Mouse (Mus musculus) hindbrain, embryonic 15.5 days (tissue): ENCODE measurements at regions not wholly inside any gene's neighbourhood (a gene's known extent, or its start where the extent isn't known, plus 50 kb on each side); places are given as distances from the start of the nearest gene placed in this dataset.

Experiments
- ATAC-seq: fragments of 200-750 bp; cut with Nextera tagmentation; 2 replicates; pipeline ENCODE4 v1.8.0; 2017; ENCODE audit warnings: low read depth, moderate number of reproducible peaks, moderate TSS enrichment; ENCODE audit not compliant: low FRiP score
- H3K27ac ChIP-seq: fragments of 300-500 bp; sonication (generic); replicated peaks from 2 replicates; pipeline ENCODE4 v1.5.1; 2015; ENCODE audit warnings: mild to moderate bottlenecking, inconsistent platforms
- H3K27me3 ChIP-seq: fragments of 300-500 bp; sonication (generic); 2 replicates; pipeline ENCODE4 v1.6.1; 2015; ENCODE audit warnings: control low read depth, inconsistent platforms
- H3K36me3 ChIP-seq: fragments of 300-500 bp; sonication (generic); 2 replicates; pipeline ENCODE4 v1.6.1; 2015; ENCODE audit warnings: control low read depth, inconsistent platforms
- H3K4me1 ChIP-seq: fragments of 300-500 bp; sonication (generic); replicated peaks from 2 replicates; pipeline ENCODE4 v1.6.1; 2015; ENCODE audit warnings: control low read depth, inconsistent platforms
- H3K4me2 ChIP-seq: fragments of 300-500 bp; sonication (generic); 2 replicates; pipeline ENCODE4 v1.6.1; 2015; ENCODE audit warnings: moderate library complexity, mild to moderate bottlenecking, inconsistent platforms
- H3K4me3 ChIP-seq: fragments of 300-500 bp; sonication (generic); 2 replicates; pipeline ENCODE4 v1.5.1; 2015; ENCODE audit warnings: mild to moderate bottlenecking, inconsistent platforms
- H3K9ac ChIP-seq: fragments of 300-500 bp; sonication (generic); 2 replicates; pipeline ENCODE4 v1.6.1; 2015; ENCODE audit warnings: inconsistent platforms
- H3K9me3 ChIP-seq: fragments of 300-500 bp; sonication (generic); 2 replicates; pipeline ENCODE4 v1.6.1; 2016; ENCODE audit warnings: control low read depth, inconsistent platforms
- WGBS: fragments of 180-500 bp; shearing (Covaris S2); methylation state at CpG from one replicate; pipeline ENCODE4 v1.1.7; 2015; 5-methylcytosine and 5-hydroxymethylcytosine counted together

- peak overlapping the region; percentile 86 for H3K27ac ChIP-seq
- no peaks in the 10 kb centered on the region for H3K9me3 ChIP-seq
- H3K36me3 ChIP-seq = no peaks in the 10 kb centered on the region
- H3K4me2 ChIP-seq = peak overlapping the region; percentile 26; the same call in 1 of the 2 replicates
- H3K4me3 ChIP-seq = no peak overlapping the region
- WGBS = 25% methylated on average over 14 of the region's 14 CpGs
- H3K27me3 ChIP-seq = no peaks in the 10 kb centered on the region
- ATAC-seq = peak; percentile 59
- peaks cover 31% of the 10 kb centered on the region for H3K4me1 ChIP-seq
- H3K9ac ChIP-seq = no peak overlapping the region
Observed at GRCm38 (mm10) chr14:25185959-25186771, 272.8 kb upstream of the Zmiz1 start.

GRCm38 (mm10) chr14:25187715-25188114 lies 271.3 kb upstream of the Zmiz1 start:
- Histone ChIP-seq H3K9me3 (no peaks in the 10 kb centered on the region), H3K36me3 (no peaks in the 10 kb centered on the region), H3K9ac (no peak overlapping the region), H3K4me2 (no peak overlapping the region), H3K27me3 (no peaks in the 10 kb centered on the region), H3K4me3 (no peak overlapping the region), H3K4me1 (peaks cover 31% of the 10 kb centered on the region), H3K27ac (no peak overlapping the region)
- WGBS = 83% methylated on average over 5 of the region's 5 CpGs
- ATAC-seq = no peak

GRCm38 (mm10) chr14:25189256-25189655 lies 269.7 kb upstream of the Zmiz1 start:
- no peak for ATAC-seq
- Histone ChIP-seq H3K4me3 (no peak overlapping the region), H3K4me2 (no peak overlapping the region), H3K4me1 (peaks cover 26% of the 10 kb centered on the region), H3K9ac (no peak overlapping the region), H3K27ac (no peak overlapping the region), H3K36me3 (no peaks in the 10 kb centered on the region), H3K27me3 (no peaks in the 10 kb centered on the region), H3K9me3 (no peaks in the 10 kb centered on the region)
- WGBS = 92% methylated on average over 5 of the region's 5 CpGs

GRCm38 (mm10) chr14:25190680-25191270 lies 268.2 kb upstream of the Zmiz1 start:
- H3K9ac ChIP-seq = no peak overlapping the region
- H3K4me2 ChIP-seq = no peak overlapping the region
- H3K9me3 ChIP-seq = no peaks in the 10 kb centered on the region
- 83% methylated on average over 10 of the region's 10 CpGs for WGBS
- H3K4me3 ChIP-seq = no peak overlapping the region
- H3K36me3 ChIP-seq = no peaks in the 10 kb centered on the region
- no peaks in the 10 kb centered on the region for H3K27me3 ChIP-seq
- H3K27ac ChIP-seq = no peak overlapping the region
- peaks cover 11% of the 10 kb centered on the region for H3K4me1 ChIP-seq
- no peak for ATAC-seq

- no peak for ATAC-seq
Observed at GRCm38 (mm10) chr14:25196820-25197219, 262.2 kb upstream of the Zmiz1 start.

GRCm38 (mm10) chr14:25199900-25200299 lies 259.1 kb upstream of the Zmiz1 start:
- no peak overlapping the region for H3K4me2 ChIP-seq
- H3K9me3 ChIP-seq = no peaks in the 10 kb centered on the region
- no peaks in the 10 kb centered on the region for H3K36me3 ChIP-seq
- H3K4me3 ChIP-seq = no peak overlapping the region
- peaks cover 10% of the 10 kb centered on the region for H3K4me1 ChIP-seq
- H3K27me3 ChIP-seq = no peaks in the 10 kb centered on the region
- 89% methylated on average over 3 of the region's 3 CpGs for WGBS
- no peak for ATAC-seq
- no peak overlapping the region for H3K27ac ChIP-seq
- no peak overlapping the region for H3K9ac ChIP-seq

More at GRCm38 (mm10) chr14:25196820-25197219, 262.2 kb upstream of the Zmiz1 start:
- no peaks in the 10 kb centered on the region for H3K27me3 ChIP-seq
- no peak overlapping the region for H3K4me2 ChIP-seq
- H3K36me3 ChIP-seq = no peaks in the 10 kb centered on the region
- H3K4me3 ChIP-seq = no peak overlapping the region
- H3K9me3 ChIP-seq = no peaks in the 10 kb centered on the region
- WGBS = 63% methylated on average over 5 of the region's 5 CpGs
- peaks cover 10% of the 10 kb centered on the region for H3K4me1 ChIP-seq
- no peak overlapping the region for H3K27ac ChIP-seq
- H3K9ac ChIP-seq = no peak overlapping the region

GRCm38 (mm10) chr14:25200656-25201179 lies 258.3 kb upstream of the Zmiz1 start:
- Histone ChIP-seq H3K9ac (no peak overlapping the region), H3K4me1 (peaks cover 10% of the 10 kb centered on the region), H3K4me2 (no peak overlapping the region), H3K27ac (no peak overlapping the region), H3K4me3 (no peak overlapping the region), H3K9me3 (no peaks in the 10 kb centered on the region), H3K27me3 (no peaks in the 10 kb centered on the region), H3K36me3 (no peaks in the 10 kb centered on the region)
- ATAC-seq = no peak
- 58% methylated on average over 4 of the region's 4 CpGs for WGBS

GRCm38 (mm10) chr14:25202312-25202711 lies 256.7 kb upstream of the Zmiz1 start:
- Histone ChIP-seq H3K4me1 (peaks cover 10% of the 10 kb centered on the region), H3K4me2 (no peak overlapping the region), H3K9me3 (no peaks in the 10 kb centered on the region), H3K36me3 (no peaks in the 10 kb centered on the region), H3K4me3 (no peak overlapping the region), H3K27me3 (no peaks in the 10 kb centered on the region), H3K27ac (no peak overlapping the region), H3K9ac (no peak overlapping the region)
- WGBS = 95% methylated on average over 2 of the region's 2 CpGs
- ATAC-seq = no peak

GRCm38 (mm10) chr14:25204091-25204490 lies 254.9 kb upstream of the Zmiz1 start:
- Histone ChIP-seq H3K27me3 (no peaks in the 10 kb centered on the region), H3K36me3 (no peaks in the 10 kb centered on the region), H3K9ac (no peak overlapping the region), H3K4me1 (peaks cover 10% of the 10 kb centered on the region), H3K27ac (no peak overlapping the region), H3K9me3 (no peaks in the 10 kb centered on the region), H3K4me3 (no peak overlapping the region), H3K4me2 (no peak overlapping the region)
- ATAC-seq = no peak
- 95% methylated on average over 5 of the region's 5 CpGs for WGBS

GRCm38 (mm10) chr14:25206855-25207254 lies 252.1 kb upstream of the Zmiz1 start:
- ATAC-seq = no peak
- no peaks in the 10 kb centered on the region for H3K4me1 ChIP-seq
- no peak overlapping the region for H3K4me2 ChIP-seq
- H3K4me3 ChIP-seq = no peak overlapping the region
- H3K9ac ChIP-seq = no peak overlapping the region
- H3K27ac ChIP-seq = no peak overlapping the region
- no peaks in the 10 kb centered on the region for H3K36me3 ChIP-seq
- 85% methylated on average over 4 of the region's 4 CpGs for WGBS
- H3K27me3 ChIP-seq = no peaks in the 10 kb centered on the region
- H3K9me3 ChIP-seq = no peaks in the 10 kb centered on the region

GRCm38 (mm10) chr14:25207422-25207821 lies 251.6 kb upstream of the Zmiz1 start:
- Histone ChIP-seq H3K9me3 (no peaks in the 10 kb centered on the region), H3K4me1 (no peaks in the 10 kb centered on the region), H3K4me3 (no peak overlapping the region), H3K9ac (no peak overlapping the region), H3K4me2 (no peak overlapping the region), H3K36me3 (no peaks in the 10 kb centered on the region), H3K27ac (no peak overlapping the region), H3K27me3 (no peaks in the 10 kb centered on the region)
- ATAC-seq = no peak
- 85% methylated on average over 5 of the region's 5 CpGs for WGBS

GRCm38 (mm10) chr14:25208221-25209056 lies 250.5 kb upstream of the Zmiz1 start:
- Histone ChIP-seq H3K9ac (no peak overlapping the region), H3K4me2 (no peak overlapping the region), H3K36me3 (no peaks in the 10 kb centered on the region), H3K9me3 (no peaks in the 10 kb centered on the region), H3K27me3 (no peaks in the 10 kb centered on the region), H3K4me1 (no peaks in the 10 kb centered on the region), H3K27ac (no peak overlapping the region), H3K4me3 (no peak overlapping the region)
- WGBS = 71% methylated on average over 9 of the region's 9 CpGs
- no peak for ATAC-seq
